Mouse (Mus musculus) kidney, embryonic 14.5 days (tissue): ENCODE results near the gene Chmp4b. TPM values are rescaled to one million over a fixed set of nuclear protein-coding genes. Genes with fewer than 3 reads are reported as not detected.

Source experiments
- ATAC-seq: fragments of 200-750 bp; cut with Nextera tagmentation; 2 replicates; pipeline ENCODE4 v1.8.0; 2017; ENCODE audit warnings: moderate number of reproducible peaks, mild to moderate bottlenecking, moderate TSS enrichment, moderate library complexity; ENCODE audit not compliant: low FRiP score, low TSS enrichment
- H3K27ac ChIP-seq: fragments of 300-500 bp; sonication (generic); 2 replicates; pipeline ENCODE4 v1.5.1; 2014; ENCODE audit warnings: low read depth, mild to moderate bottlenecking, low read length, moderate library complexity, mixed read lengths
- H3K27me3 ChIP-seq: fragments of 300-500 bp; sonication (generic); 2 replicates; pipeline ENCODE4 v1.6.1; 2014; ENCODE audit warnings: mild to moderate bottlenecking, low read length; ENCODE audit not compliant: control insufficient read depth, insufficient read depth
- H3K36me3 ChIP-seq: fragments of 300-500 bp; sonication (generic); 2 replicates; pipeline ENCODE4 v1.6.1; 2014; ENCODE audit warnings: low read length, mixed read lengths; ENCODE audit not compliant: control insufficient read depth, insufficient read depth
- H3K4me1 ChIP-seq: fragments of 300-500 bp; sonication (generic); 2 replicates; pipeline ENCODE4 v1.6.1; 2014; ENCODE audit warnings: low read length, mixed read lengths; ENCODE audit not compliant: control insufficient read depth, insufficient read depth
- H3K4me2 ChIP-seq: fragments of 300-500 bp; sonication (generic); replicated peaks from 2 replicates; pipeline ENCODE4 v1.6.1; 2014; ENCODE audit warnings: low read depth, mild to moderate bottlenecking, low read length
- H3K4me3 ChIP-seq: fragments of 300-500 bp; sonication (generic); 2 replicates; pipeline ENCODE4 v1.5.1; 2014; ENCODE audit warnings: mild to moderate bottlenecking, low read length
- H3K9ac ChIP-seq: fragments of 300-500 bp; sonication (generic); 2 replicates; pipeline ENCODE4 v1.6.1; 2014; ENCODE audit warnings: low read depth, mild to moderate bottlenecking, low read length, moderate library complexity
- H3K9me3 ChIP-seq: fragments of 300-500 bp; sonication (generic); 2 replicates; pipeline ENCODE4 v1.6.1; 2016; ENCODE audit warnings: low read length; ENCODE audit not compliant: control insufficient read depth
- WGBS: fragments of 180-500 bp; shearing (Covaris S2); extraction: QIAGEN DNeasy Blood & Tissue Kit; methylation state at CpG from one replicate; pipeline ENCODE4 v1.1.7; 2014; 5-methylcytosine and 5-hydroxymethylcytosine counted together
- polyA plus RNA-seq: library from polyadenylated mRNA; unstranded; fragments of >200 nt; fragmentation: Nextera tagmentation; extraction: Ambion mirVana; gene quantifications from 2 replicates; pipeline ENCODE4 v1.2.1, GENCODE M21; 2014

Gene Chmp4b
- polyA plus RNA-seq, 1 experiment from 2014 or later = 13.9 TPM

DNA sequence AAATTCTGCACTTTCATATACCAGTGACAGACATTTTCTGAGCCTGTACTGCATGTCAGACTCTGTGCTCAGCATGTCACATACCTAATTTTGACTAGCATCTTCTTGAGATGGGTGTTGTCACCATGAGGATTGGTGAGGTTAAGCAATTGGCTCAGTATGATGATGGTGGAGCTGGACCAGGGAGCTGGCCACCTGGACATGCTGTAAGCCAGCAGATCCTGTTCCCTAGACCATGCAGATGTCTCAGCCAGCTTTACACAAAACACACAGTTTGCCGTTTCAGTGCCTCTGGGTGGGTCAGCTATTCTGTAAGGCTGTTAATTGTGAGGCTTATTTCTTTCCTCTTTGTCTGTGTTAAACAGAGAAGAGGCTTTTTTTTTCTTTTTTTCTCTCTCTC, 31.2 kb downstream of the Chmp4b start:
- ATAC-seq = no peak
- Histone ChIP-seq H3K9ac (no peak overlapping the region), H3K27ac (no peak overlapping the region), H3K36me3 (0 out of 2 replicates have a peak, but pooled peaks cover 2% of the 10 kb centered on the region), H3K4me2 (no peak overlapping the region), H3K27me3 (no peaks in the 10 kb centered on the region), H3K4me1 (peaks cover 13% of the 10 kb centered on the region; the same call in 1 of the 2 replicates), H3K9me3 (no peaks in the 10 kb centered on the region), H3K4me3 (no peak overlapping the region)
- WGBS = 48% methylated on average over 1 of the region's 1 CpGs

DNA sequence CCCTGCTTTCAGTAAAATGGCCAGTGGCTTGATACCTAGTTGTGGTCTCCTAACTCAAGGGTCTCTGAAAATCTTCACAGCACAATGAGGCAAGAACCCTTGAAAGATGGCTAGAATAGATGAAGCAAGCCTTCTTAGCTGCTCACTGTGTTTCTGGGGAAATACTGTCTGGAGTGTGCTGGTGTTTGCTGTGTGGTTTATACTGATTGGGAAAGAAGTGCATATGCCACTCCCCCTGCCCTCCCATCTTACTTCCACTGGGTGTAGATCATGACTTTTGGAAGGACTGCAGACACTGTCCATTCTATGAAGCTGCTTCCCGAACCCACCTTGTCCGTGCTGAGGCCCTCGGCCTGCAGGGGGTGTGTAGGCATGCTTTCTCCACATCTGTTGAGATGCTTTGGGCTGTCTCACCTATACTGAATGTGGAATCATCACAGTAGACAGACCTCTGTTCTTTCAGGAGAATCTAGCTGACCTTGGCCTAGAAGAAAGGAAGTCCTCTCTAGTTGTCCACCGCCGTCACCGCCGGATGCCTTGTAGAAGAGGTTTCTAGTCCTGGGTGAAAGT, 33.5 kb downstream of the Chmp4b start:
- Histone ChIP-seq H3K27me3 (no peaks in the 10 kb centered on the region), H3K9me3 (no peaks in the 10 kb centered on the region), H3K27ac (no peak overlapping the region), H3K36me3 (peaks cover 9% of the 10 kb centered on the region; the same call in 1 of the 2 replicates), H3K4me3 (no peak overlapping the region), H3K9ac (no peak overlapping the region), H3K4me1 (0 out of 2 replicates have a peak, but pooled peaks cover 13% of the 10 kb centered on the region), H3K4me2 (no peak overlapping the region)
- ATAC-seq = no peak
- 95% methylated on average over 7 of the region's 7 CpGs for WGBS

DNA sequence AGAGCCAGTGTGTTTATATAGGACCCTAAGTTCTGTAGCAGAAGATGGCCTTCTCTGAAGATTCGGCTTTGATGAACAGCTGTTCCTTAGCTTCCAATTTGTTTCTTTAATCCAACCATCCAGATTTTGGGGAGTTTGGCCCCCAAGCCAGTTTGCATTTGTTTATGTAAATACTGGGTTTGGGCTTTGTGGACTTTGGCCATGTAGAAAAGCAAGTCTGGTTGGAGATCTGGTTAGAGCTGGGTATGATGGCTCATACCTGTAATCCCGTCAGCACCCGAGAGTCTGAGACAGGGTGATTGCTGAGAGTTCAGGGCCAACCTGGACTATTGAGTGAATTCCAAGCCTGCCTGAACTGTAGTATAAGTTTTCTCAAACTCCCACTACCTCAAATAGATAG, 34.3 kb downstream of the Chmp4b start:
- no peak for ATAC-seq
- WGBS = 91% methylated on average over 3 of the region's 3 CpGs

DNA sequence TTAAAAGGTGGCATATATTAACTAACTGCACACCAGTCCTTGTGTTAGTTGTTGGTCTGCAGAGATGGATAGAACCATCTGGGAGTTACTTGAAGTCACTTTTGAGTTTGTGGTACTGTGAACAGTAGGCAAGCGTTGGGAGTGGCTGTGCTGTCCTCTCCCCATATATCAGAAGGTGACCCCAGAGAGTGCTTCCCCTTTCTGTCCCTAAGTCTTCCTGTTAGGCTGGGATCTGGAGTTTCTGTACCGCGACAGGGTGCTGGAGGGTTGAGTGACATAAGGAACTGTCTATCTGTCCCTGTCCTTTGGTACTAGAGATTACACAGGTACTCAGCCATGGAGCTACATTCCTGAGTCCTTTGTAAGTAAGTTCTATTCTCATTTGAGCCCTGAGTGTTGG, 35.3 kb downstream of the Chmp4b start:
- H3K9ac ChIP-seq = no peak overlapping the region
- no peaks in the 10 kb centered on the region for H3K9me3 ChIP-seq
- WGBS = 83% methylated on average over 3 of the region's 3 CpGs
- H3K27ac ChIP-seq = no peak overlapping the region
- H3K4me2 ChIP-seq = no peak overlapping the region
- H3K36me3 ChIP-seq = peaks cover 26% of the 10 kb centered on the region; the same call in 1 of the 2 replicates
- ATAC-seq = no peak
- no peak overlapping the region for H3K4me3 ChIP-seq
- H3K4me1 ChIP-seq = 0 out of 2 replicates have a peak, but pooled peaks cover 2% of the 10 kb centered on the region
- H3K27me3 ChIP-seq = no peaks in the 10 kb centered on the region

More for the DNA sequence above, 34.3 kb downstream of the Chmp4b start:
- Histone ChIP-seq H3K27me3 (no peaks in the 10 kb centered on the region), H3K4me1 (0 out of 2 replicates have a peak, but pooled peaks cover 6% of the 10 kb centered on the region), H3K27ac (no peak overlapping the region), H3K4me3 (no peak overlapping the region), H3K36me3 (peaks cover 16% of the 10 kb centered on the region; the same call in 1 of the 2 replicates), H3K4me2 (no peak overlapping the region), H3K9me3 (no peaks in the 10 kb centered on the region), H3K9ac (no peak overlapping the region)

DNA sequence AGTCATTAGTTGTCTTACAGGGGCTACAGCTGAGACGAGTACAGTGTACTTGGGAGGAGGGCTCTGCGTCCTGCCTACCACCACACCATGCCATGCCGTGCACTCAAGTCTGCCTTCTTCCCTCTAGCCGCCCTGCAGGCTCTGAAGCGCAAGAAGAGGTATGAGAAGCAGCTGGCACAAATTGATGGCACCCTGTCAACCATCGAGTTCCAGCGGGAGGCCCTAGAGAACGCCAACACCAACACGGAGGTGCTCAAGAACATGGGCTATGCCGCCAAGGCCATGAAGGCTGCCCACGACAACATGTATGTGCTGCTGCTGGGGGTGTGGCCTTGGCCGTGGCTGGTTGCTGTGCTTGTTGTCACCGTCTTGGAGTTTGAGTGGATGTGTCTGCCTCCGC, 37.9 kb downstream of the Chmp4b start:
- Histone ChIP-seq H3K27me3 (no peaks in the 10 kb centered on the region), H3K36me3 (peaks cover 50% of the 10 kb centered on the region), H3K4me3 (no peak overlapping the region), H3K9me3 (no peaks in the 10 kb centered on the region), H3K9ac (no peak overlapping the region), H3K4me1 (no peaks in the 10 kb centered on the region), H3K27ac (no peak overlapping the region), H3K4me2 (no peak overlapping the region)
- ATAC-seq = no peak
- WGBS = 93% methylated on average over 14 of the region's 14 CpGs

- 95% methylated on average over 5 of the region's 5 CpGs for WGBS
- H3K36me3 ChIP-seq = peaks cover 55% of the 10 kb centered on the region
Measured at GRCm38 (mm10) chr2:154690959-154691358, 39.5 kb downstream of the Chmp4b start.

DNA sequence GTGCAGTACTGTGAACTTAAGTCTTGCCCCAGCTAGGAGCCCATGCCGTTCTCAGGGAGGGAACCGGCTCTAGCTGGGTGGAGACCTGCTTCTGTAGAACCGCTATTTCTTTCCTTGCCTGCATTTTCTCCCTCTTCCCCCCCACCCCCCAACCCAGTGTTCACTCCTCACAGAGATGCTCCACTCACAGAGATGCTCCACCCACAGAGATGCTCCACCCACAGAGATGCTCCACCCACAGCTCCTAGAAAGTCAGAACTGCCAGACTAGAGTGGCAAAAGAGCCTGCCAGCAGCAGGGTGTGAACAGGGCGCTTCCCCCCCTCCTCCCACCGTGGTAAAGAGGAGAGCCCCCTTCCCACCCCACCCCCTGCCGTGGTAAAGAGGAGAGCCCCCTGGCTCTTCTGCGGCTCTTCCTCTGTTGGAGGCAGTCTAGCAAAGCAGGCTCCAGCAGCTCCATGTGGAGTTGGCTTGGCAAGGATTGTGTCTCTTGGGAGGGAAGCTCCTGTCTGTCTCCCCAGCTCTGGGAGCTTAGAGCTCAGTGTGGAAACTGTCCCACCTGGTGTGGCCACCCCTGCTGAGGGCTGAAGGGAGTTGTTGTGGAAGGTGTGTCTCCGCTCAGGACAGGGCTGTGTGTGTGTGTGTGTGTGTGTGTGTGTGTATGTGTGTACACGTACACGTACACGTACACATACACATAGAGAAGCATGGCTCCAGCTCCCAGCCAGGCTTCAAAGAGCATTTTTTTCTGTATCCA, 41.9 kb downstream of the Chmp4b start:
- no peak overlapping the region for H3K4me3 ChIP-seq
- no peaks in the 10 kb centered on the region for H3K9me3 ChIP-seq
- no peak overlapping the region for H3K9ac ChIP-seq
- ATAC-seq = no peak
- H3K36me3 ChIP-seq = peaks cover 55% of the 10 kb centered on the region
- 62% methylated on average over 11 of the region's 11 CpGs for WGBS
- H3K4me1 ChIP-seq = no peaks in the 10 kb centered on the region
- H3K4me2 ChIP-seq = no peak overlapping the region
- H3K27me3 ChIP-seq = no peaks in the 10 kb centered on the region
- no peak overlapping the region for H3K27ac ChIP-seq

More at GRCm38 (mm10) chr2:154690959-154691358, 39.5 kb downstream of the Chmp4b start:
- no peaks in the 10 kb centered on the region for H3K4me1 ChIP-seq
- no peaks in the 10 kb centered on the region for H3K27me3 ChIP-seq
- no peak overlapping the region for H3K4me2 ChIP-seq
- H3K9me3 ChIP-seq = no peaks in the 10 kb centered on the region
- no peak for ATAC-seq
- no peak overlapping the region for H3K4me3 ChIP-seq
- H3K9ac ChIP-seq = no peak overlapping the region
- H3K27ac ChIP-seq = no peak overlapping the region

DNA sequence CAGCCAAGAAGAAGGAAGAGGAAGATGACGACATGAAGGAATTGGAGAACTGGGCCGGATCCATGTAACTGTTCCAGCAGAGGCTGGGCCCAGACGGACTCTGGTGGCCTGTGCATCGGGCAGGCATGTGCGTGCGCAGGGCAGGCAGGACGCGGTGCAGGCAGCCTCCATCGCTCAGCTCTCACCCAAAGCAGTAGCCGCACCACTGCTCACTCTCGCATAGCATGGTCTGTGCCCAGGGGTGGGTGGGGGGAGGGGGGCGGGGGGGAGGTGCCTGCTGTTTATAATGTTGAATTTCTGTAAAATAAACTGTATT, 42.4 kb downstream of the Chmp4b start:
- no peak overlapping the region for H3K4me2 ChIP-seq
- no peak overlapping the region for H3K9ac ChIP-seq
- peaks cover 55% of the 10 kb centered on the region for H3K36me3 ChIP-seq
- H3K27me3 ChIP-seq = no peaks in the 10 kb centered on the region
- H3K27ac ChIP-seq = no peak overlapping the region
- WGBS = 96% methylated on average over 12 of the region's 12 CpGs
- ATAC-seq = no peak
- H3K4me1 ChIP-seq = no peaks in the 10 kb centered on the region
- no peak overlapping the region for H3K4me3 ChIP-seq
- no peaks in the 10 kb centered on the region for H3K9me3 ChIP-seq

DNA sequence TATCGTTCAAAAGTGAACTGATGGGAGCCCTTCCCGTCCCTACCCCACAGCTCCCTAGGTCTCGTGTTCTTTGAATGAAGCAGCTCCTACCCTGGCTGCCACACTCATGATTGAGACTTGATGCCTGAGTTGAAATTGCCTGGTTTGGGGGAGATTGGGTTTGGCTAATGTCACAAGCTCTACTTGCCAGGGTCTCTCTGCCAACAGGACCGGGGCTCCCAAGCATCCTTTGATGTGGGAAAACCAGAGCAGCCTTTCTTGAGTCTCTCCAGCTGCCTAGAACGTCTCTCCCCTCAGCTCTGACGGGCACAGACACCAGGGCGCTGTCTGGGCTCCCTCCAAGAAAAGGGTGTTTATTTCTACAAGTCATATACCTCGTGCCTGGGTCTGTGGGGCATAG, 44.2 kb downstream of the Chmp4b start:
- Histone ChIP-seq H3K27ac (no peak overlapping the region), H3K4me1 (no peaks in the 10 kb centered on the region), H3K27me3 (no peaks in the 10 kb centered on the region), H3K4me3 (no peak overlapping the region), H3K36me3 (peaks cover 43% of the 10 kb centered on the region), H3K4me2 (no peak overlapping the region), H3K9me3 (no peaks in the 10 kb centered on the region), H3K9ac (no peak overlapping the region)
- 78% methylated on average over 8 of the region's 8 CpGs for WGBS
- no peak for ATAC-seq
